Mouse (Mus musculus): ENCODE measurements around the gene Arl1. TPM values are rescaled to one million over a fixed set of nuclear protein-coding genes. Genes with fewer than 3 reads are reported as not detected.
"Not testable (repeated sequence)": the region's sequence is repeated elsewhere in the genome, so short reads cannot be mapped to it uniquely, and the experiment has no call there.

Gene Arl1
- total RNA-seq, 1 experiment, result 63.8 TPM

DNA sequence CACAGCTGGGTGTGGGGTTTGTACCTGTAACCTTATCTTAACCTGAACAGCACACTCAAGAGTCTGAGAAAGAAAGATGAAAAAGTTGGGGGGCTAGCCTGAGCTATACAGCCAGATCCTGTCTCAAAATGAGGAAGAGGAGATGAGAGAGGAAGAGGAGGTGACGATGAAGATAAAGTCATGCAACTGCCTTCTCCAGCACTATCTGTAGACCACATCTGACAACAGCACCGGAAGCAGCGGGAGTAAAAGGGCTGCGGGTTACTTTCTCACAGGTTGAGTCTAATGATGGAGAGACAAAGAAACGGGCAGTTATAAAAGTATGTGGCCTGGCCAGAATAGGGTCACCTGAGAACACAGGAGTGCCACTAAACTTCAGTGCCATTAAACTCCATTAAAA, 38.3 kb downstream of the Arl1 start:
- Histone ChIP-seq H3K9ac (ENCODE audit: insufficient read depth, low read depth, low read length, poor library complexity, severe bottlenecking) (no peak overlapping the region), H3K27ac (ENCODE audit: insufficient read depth, low read depth, low read length, poor library complexity, severe bottlenecking) (no peak overlapping the region), H3K36me3 (ENCODE audit: control insufficient read depth, insufficient read depth, low read length, poor library complexity, severe bottlenecking) (peaks cover 65% of the 10 kb centered on the region), H3K4me1 (ENCODE audit: control insufficient read depth in 2 of 2, insufficient read depth in 2 of 2, low read length in 2 of 2, poor library complexity in 1 of 2) (no peaks in the 10 kb centered on the region), H3K4me3 (ENCODE audit: insufficient read depth in 1 of 2, low read depth in 1 of 2, low read length in 2 of 2, poor library complexity in 1 of 2, severe bottlenecking in 1 of 2) (no peak overlapping the region), H3K9me3 (ENCODE audit: control insufficient read depth, insufficient read depth, low read depth, low read length) (no peaks in the 10 kb centered on the region)
- DNase-seq (ENCODE audit: low read depth, low spot score), result no peak
- no peak for TF ChIP-seq ZNF384 (IDR thresholded peaks at IDR 0.05; ENCODE audit: low read depth, low read length)
- TF ChIP-seq HCFC1 (IDR thresholded peaks at IDR 0.05; ENCODE audit: borderline replicate concordance, insufficient read depth, low read length), result no peak
- no peak for TF ChIP-seq CHD2 (IDR thresholded peaks at IDR 0.05; ENCODE audit: low read depth, low read length)
- no peak for TF ChIP-seq ZC3H11A (IDR thresholded peaks at IDR 0.05; ENCODE audit: borderline replicate concordance, low read depth, low read length)
- no peak for TF ChIP-seq MAFK (IDR thresholded peaks at IDR 0.05; ENCODE audit: insufficient read depth, low read depth, low read length)
- in situ Hi-C loops (cut with MboI; ENCODE audit: low sequenced_read_pairs in 2 of 2, unreplicated experiment in 2 of 2), result no loop called here

DNA sequence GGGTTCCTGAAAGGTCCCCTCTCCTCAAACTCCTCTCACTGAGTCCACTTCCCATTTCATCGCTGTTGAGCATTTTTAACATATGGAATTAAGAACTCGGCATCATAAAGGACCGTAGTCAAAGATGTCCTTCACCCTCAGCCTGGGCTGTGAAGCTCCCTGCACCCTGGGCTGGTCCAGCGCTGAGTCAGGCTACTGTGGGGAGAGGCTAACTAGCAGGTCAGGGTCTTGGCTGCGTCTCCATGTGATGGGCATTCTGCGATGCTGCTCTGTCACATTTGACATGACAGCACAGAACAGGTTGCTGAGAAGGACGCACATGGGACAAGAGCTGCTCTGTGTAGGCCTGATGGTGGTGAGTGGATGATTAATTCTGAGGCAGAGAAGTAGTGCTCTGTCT, 39.0 kb downstream of the Arl1 start:
- in situ Hi-C loops (cut with MboI; ENCODE audit: low sequenced_read_pairs in 2 of 2, unreplicated experiment in 2 of 2), result no loop called here
- H3K9me3 ChIP-seq (ENCODE audit: control insufficient read depth, insufficient read depth, low read depth, low read length), result no peaks in the 10 kb centered on the region
- H3K4me1 ChIP-seq (ENCODE audit: control insufficient read depth in 2 of 2, insufficient read depth in 2 of 2, low read length in 2 of 2, poor library complexity in 1 of 2), result no peaks in the 10 kb centered on the region
- no peak for TF ChIP-seq ZNF384 (IDR thresholded peaks at IDR 0.05; ENCODE audit: low read depth, low read length)
- H3K4me3 ChIP-seq (ENCODE audit: insufficient read depth in 1 of 2, low read depth in 1 of 2, low read length in 2 of 2, poor library complexity in 1 of 2, severe bottlenecking in 1 of 2), result no peak overlapping the region
- no peak overlapping the region for H3K27ac ChIP-seq (ENCODE audit: insufficient read depth, low read depth, low read length, poor library complexity, severe bottlenecking)
- peaks cover 64% of the 10 kb centered on the region for H3K36me3 ChIP-seq (ENCODE audit: control insufficient read depth, insufficient read depth, low read length, poor library complexity, severe bottlenecking)
- no peak overlapping the region for H3K9ac ChIP-seq (ENCODE audit: insufficient read depth, low read depth, low read length, poor library complexity, severe bottlenecking)
- no peak for DNase-seq (ENCODE audit: low read depth, low spot score)

DNA sequence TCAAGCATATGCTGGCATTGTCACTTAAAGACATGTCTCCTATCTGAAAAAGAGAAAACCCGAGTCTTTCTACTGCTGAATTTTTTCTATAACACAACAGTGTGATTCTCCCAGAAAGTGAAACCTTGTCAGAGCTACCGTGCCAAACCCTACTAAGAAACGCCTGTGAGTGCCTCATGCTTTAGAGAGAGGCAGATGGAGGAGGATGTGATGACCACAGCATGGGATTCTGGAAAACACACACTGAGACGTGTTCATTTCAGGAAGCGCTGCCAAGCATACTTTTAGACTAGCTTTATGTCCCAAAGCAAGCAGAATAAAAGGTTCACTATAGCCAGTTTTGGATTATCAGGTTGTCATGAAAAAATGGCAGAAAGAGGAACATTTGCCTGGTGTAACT, 42.3 kb downstream of the Arl1 start:
- H3K4me3 ChIP-seq (ENCODE audit: insufficient read depth in 1 of 2, low read depth in 1 of 2, low read length in 2 of 2, poor library complexity in 1 of 2, severe bottlenecking in 1 of 2); in situ Hi-C loops (cut with MboI; ENCODE audit: low sequenced_read_pairs in 2 of 2, unreplicated experiment in 2 of 2); H3K4me1 ChIP-seq (ENCODE audit: control insufficient read depth in 2 of 2, insufficient read depth in 2 of 2, low read length in 2 of 2, poor library complexity in 1 of 2); H3K9me3 ChIP-seq (ENCODE audit: control insufficient read depth, insufficient read depth, low read depth, low read length); DNase-seq (ENCODE audit: low read depth, low spot score); H3K27ac ChIP-seq (ENCODE audit: insufficient read depth, low read depth, low read length, poor library complexity, severe bottlenecking); H3K9ac ChIP-seq (ENCODE audit: insufficient read depth, low read depth, low read length, poor library complexity, severe bottlenecking): not testable (repeated sequence)
- peaks cover 59% of the 10 kb centered on the region for H3K36me3 ChIP-seq (ENCODE audit: control insufficient read depth, insufficient read depth, low read length, poor library complexity, severe bottlenecking)

DNA sequence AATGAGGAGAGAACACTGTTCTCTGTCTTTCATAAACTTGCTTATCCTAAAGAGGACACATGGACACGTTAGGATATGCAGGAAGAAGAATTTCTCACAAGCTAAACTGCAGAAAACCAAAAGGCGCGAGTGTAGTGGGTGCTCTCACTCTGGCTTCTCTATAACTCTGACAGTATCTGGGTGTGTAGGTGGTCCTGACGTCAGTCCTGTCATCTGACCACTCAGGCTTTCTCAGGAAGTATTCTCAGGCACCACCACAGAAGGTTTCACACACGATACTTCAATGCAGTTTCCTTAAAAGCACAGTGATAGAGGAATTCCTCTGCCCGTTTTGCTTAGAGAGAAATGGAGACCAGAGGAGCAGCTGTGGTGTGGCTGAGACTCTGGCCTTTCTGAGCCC, 45.5 kb downstream of the Arl1 start:
- no peak overlapping the region for H3K4me3 ChIP-seq (ENCODE audit: insufficient read depth in 1 of 2, low read depth in 1 of 2, low read length in 2 of 2, poor library complexity in 1 of 2, severe bottlenecking in 1 of 2)
- H3K4me1 ChIP-seq (ENCODE audit: control insufficient read depth in 2 of 2, insufficient read depth in 2 of 2, low read length in 2 of 2, poor library complexity in 1 of 2), result no peaks in the 10 kb centered on the region
- H3K27ac ChIP-seq (ENCODE audit: insufficient read depth, low read depth, low read length, poor library complexity, severe bottlenecking), result no peak overlapping the region
- H3K36me3 ChIP-seq (ENCODE audit: control insufficient read depth, insufficient read depth, low read length, poor library complexity, severe bottlenecking), result peaks cover 50% of the 10 kb centered on the region
- H3K9me3 ChIP-seq (ENCODE audit: control insufficient read depth, insufficient read depth, low read depth, low read length), result no peaks in the 10 kb centered on the region
- DNase-seq (ENCODE audit: low read depth, low spot score), result no peak
- in situ Hi-C loops (cut with MboI; ENCODE audit: low sequenced_read_pairs in 2 of 2, unreplicated experiment in 2 of 2), result no loop called here
- no peak for TF ChIP-seq ZC3H11A (IDR thresholded peaks at IDR 0.05; ENCODE audit: borderline replicate concordance, low read depth, low read length)
- no peak for TF ChIP-seq ZNF384 (IDR thresholded peaks at IDR 0.05; ENCODE audit: low read depth, low read length)
- TF ChIP-seq HCFC1 (IDR thresholded peaks at IDR 0.05; ENCODE audit: borderline replicate concordance, insufficient read depth, low read length), result no peak
- TF ChIP-seq MAFK (IDR thresholded peaks at IDR 0.05; ENCODE audit: insufficient read depth, low read depth, low read length), result no peak
- no peak for TF ChIP-seq CHD2 (IDR thresholded peaks at IDR 0.05; ENCODE audit: low read depth, low read length)
- no peak overlapping the region for H3K9ac ChIP-seq (ENCODE audit: insufficient read depth, low read depth, low read length, poor library complexity, severe bottlenecking)

DNA sequence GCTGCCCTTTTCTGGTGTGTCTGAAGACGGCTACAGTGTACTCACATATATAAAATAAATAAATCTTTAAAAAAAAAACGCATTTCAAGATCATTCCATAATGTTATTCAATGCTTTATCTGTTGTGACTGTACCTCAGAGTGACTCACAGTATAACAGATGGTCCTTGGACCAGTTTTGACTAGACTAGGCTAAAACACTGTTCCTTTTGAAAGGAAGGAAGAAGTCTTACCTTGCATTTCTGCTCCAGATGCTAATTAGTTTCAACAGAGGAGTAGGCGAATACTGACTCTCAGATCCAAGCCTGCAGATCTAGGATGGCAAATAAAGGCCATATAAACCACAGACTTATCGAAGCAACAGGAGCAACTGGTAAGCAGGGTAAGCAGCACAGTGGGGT, 50.1 kb downstream of the Arl1 start:
- in situ Hi-C loops (cut with MboI; ENCODE audit: low sequenced_read_pairs in 2 of 2, unreplicated experiment in 2 of 2), result no loop called here
- DNase-seq (ENCODE audit: low read depth, low spot score), result no peak
- no peaks in the 10 kb centered on the region for H3K4me1 ChIP-seq (ENCODE audit: control insufficient read depth in 2 of 2, insufficient read depth in 2 of 2, low read length in 2 of 2, poor library complexity in 1 of 2)

DNA sequence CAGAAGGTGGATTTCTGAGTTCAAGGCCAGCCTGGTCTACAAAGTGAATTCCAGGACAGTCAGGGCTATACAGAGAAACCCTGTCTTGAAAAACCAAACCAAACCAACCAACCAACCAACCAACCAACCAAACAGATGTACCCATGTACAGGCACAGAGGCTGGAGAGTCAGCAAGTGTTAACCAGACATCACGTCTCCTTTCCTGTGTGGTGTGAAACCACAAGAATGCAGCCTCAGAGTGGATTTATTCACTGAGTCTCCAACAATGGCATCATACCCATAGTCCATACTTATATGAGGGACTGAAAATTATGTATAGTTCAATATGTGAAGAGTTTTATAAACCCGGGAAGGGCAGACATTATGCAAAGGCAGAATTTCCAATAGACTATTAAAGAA, 52.5 kb downstream of the Arl1 start:
- H3K4me3 ChIP-seq (ENCODE audit: insufficient read depth in 1 of 2, low read depth in 1 of 2, low read length in 2 of 2, poor library complexity in 1 of 2, severe bottlenecking in 1 of 2); DNase-seq (ENCODE audit: low read depth, low spot score); in situ Hi-C loops (cut with MboI; ENCODE audit: low sequenced_read_pairs in 2 of 2, unreplicated experiment in 2 of 2); H3K27ac ChIP-seq (ENCODE audit: insufficient read depth, low read depth, low read length, poor library complexity, severe bottlenecking); H3K9me3 ChIP-seq (ENCODE audit: control insufficient read depth, insufficient read depth, low read depth, low read length); H3K4me1 ChIP-seq (ENCODE audit: control insufficient read depth in 2 of 2, insufficient read depth in 2 of 2, low read length in 2 of 2, poor library complexity in 1 of 2); H3K9ac ChIP-seq (ENCODE audit: insufficient read depth, low read depth, low read length, poor library complexity, severe bottlenecking): not testable (repeated sequence)
- peaks cover 32% of the 10 kb centered on the region for H3K36me3 ChIP-seq (ENCODE audit: control insufficient read depth, insufficient read depth, low read length, poor library complexity, severe bottlenecking)

More for the DNA sequence above, 50.1 kb downstream of the Arl1 start:
- Histone ChIP-seq H3K36me3 (ENCODE audit: control insufficient read depth, insufficient read depth, low read length, poor library complexity, severe bottlenecking) (peaks cover 35% of the 10 kb centered on the region), H3K9me3 (ENCODE audit: control insufficient read depth, insufficient read depth, low read depth, low read length) (no peaks in the 10 kb centered on the region), H3K27ac (ENCODE audit: insufficient read depth, low read depth, low read length, poor library complexity, severe bottlenecking) (no peak overlapping the region), H3K4me3 (ENCODE audit: insufficient read depth in 1 of 2, low read depth in 1 of 2, low read length in 2 of 2, poor library complexity in 1 of 2, severe bottlenecking in 1 of 2) (no peak overlapping the region), H3K9ac (ENCODE audit: insufficient read depth, low read depth, low read length, poor library complexity, severe bottlenecking) (no peak overlapping the region)
- TF ChIP-seq ZC3H11A (IDR thresholded peaks at IDR 0.05; ENCODE audit: borderline replicate concordance, low read depth, low read length) (no peak), CHD2 (IDR thresholded peaks at IDR 0.05; ENCODE audit: low read depth, low read length) (no peak), HCFC1 (IDR thresholded peaks at IDR 0.05; ENCODE audit: borderline replicate concordance, insufficient read depth, low read length) (no peak), MAFK (IDR thresholded peaks at IDR 0.05; ENCODE audit: insufficient read depth, low read depth, low read length) (no peak), ZNF384 (IDR thresholded peaks at IDR 0.05; ENCODE audit: low read depth, low read length) (no peak)
